Mouse (Mus musculus): ENCODE measurements around the gene Lgr6. TPM values are rescaled to one million over a fixed set of nuclear protein-coding genes. Genes with fewer than 3 reads are reported as not detected.

Gene Lgr6
- 0.07 TPM in 1 of 2 replicates, not detected in the other for polyA plus RNA-seq (2012; ENCODE audit: low replicate concordance)

DNA sequence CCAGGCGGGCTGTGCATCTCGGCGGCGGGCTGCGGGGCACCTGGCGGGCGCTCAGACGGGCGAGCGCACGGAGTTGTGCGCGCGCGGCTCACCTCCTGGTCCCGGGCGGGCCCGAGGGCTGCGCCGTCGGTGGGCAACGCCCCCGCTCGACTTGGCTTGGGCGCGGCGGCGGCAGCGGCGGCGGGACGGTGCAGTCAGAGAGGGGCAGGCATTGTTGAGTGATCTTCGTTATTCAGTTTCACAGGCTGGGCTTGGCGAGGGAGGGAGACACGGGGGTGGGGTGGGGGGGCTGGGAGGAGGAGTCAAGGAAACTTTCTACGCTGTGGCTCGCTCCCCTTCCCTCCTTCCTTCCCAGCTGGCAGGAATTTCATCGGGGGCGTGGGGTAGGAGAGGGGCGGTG lies at the start of gene Lgr6:
TSS of gene Lgr6 (minus strand) at position 153 of the 400 bp plus-strand sequence.

DNA sequence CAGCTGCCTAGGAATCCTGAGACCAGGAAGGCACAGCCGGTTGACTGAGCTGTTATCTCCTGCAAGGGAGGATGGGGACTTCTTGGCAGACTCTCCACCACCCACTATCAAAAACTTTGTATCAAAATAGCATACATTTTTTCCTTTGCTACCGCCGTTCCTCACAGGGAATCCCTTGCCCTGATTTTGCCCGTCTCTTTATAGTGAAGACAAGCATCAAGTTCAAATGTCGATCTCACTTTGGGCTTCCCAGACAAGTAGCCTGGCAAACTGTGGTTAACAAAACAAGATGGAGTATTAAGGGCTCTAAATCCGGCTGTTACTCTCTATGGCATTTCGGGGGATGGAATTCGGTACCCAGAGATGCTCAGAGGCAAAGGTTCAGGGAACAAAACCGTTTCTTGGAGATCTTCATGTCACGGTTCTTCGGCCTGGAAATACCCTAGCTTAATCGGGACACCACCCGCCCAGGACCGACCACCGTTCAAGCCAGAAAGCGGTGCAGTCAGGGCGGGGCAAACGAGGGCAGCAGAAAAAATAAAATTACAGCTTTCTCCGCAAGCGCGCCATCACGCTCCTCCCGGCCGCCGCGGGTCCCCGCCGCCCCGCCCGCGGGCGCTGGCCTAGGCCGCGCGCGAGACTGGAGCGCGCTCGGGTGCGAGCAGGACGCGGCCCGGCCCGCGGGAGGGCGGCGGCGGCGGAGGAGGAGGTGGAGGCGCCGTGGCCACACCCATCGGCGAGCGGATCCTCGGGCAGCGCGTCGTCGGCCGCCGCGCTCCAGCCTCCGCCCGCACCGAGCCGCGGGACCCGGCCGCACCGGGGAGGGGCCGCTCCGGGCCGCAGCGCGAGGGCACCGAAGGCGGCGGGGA lies 41.2 kb upstream of the Lgr6 start, which contains the start of gene Arl8a:
TSS of gene Arl8a (plus strand) at position 748 of the 869 bp plus-strand sequence.

DNA sequence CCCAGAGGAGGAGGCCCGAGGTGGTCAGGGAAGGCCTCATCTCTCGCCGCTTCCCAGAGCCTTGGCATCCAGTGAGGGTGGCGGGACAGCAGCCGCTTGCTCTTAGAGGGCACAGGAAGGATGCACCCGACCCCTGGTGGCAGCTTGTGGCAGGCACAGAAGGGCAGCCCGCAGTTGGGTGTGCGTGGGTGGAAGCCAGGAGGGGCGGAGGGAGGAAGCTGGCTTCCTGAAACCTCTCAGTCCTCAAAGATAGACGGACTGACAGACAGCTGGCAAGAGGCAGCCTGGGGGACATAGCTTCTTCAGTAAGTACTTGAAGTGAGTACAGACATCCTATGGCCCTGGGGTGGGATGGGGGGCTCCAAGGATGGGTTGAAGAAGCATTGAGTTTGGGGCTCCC lies 27.4 kb upstream of the Lgr6 start, which contains the start of gene Ptpn7:
TSS of gene Ptpn7 (plus strand) at position 228 of the 400 bp plus-strand sequence.

DNA sequence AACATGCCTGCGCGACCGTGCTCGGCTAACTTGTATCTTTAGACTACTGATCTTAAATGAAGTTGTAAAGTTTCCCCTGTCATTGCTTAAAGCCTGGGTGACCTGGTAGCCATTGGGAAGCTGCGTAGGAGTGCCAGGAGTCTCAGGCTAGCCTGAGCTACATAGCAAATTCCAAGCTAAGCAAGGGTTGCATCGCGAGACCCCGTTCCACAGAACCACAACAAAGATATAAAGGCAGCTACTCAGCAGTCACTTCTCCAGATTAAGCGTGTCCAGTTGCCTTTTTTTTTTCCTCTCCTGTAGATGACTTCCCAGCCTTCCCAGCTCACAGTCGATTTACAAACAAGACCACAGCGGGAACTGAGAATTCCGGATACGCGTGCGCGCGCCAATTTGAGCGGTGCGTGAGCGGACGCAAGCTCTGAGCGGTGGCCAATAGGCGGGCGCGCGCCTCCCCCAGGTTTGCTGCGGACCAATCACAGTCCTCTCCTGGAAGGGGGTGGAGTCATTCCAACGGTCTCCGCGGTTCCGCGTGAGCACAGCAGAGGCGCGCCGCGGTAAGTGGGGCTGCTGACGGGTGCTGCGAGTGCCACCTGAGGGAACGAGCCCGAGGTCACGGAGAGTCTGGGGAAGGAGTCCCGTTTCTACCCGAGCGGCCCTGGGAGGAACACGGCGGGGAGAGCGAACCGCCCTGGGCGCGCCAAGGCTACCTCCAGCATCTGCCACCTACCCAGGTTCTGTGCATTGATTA lies 142.8 kb downstream of the Lgr6 start, which contains the start of gene Ube2t:
TSS of gene Ube2t (plus strand) at position 513 of the 751 bp plus-strand sequence.

DNA sequence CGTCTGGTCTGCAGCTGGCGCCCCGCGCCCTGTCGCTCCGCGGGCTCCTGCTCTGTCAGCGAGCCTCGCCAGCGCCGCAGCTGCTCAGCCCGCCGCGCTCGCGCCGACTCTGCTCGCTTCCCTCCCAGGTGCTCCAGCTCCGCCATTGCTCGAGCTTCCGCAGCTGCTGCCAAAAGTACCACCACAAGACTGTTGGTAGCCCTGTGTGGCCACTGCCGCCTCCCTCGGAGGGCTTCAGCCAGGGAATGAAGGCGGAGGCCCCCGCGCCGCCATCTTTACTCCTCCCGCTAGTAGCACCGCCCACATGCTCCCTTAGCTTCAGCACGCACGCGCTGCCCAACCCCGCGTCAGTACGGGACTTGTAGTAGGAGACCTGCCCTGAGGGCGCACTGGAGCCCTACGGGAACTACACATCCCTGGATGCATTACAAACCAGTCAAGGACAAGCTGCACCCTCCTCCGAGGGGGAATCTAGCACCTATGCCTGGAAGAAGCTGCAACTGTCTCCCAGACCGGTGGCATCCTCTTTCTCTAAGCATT lies 149.4 kb downstream of the Lgr6 start, which contains the start of gene Ppp1r12b:
TSS of gene Ppp1r12b (minus strand) at position 306 of the 540 bp plus-strand sequence.

Other genes starting within 250 kb of the Lgr6 start
- gene Ppp1r12b, start 149.3 kb downstream of the Lgr6 start, polyA plus RNA-seq (2012; ENCODE audit: low replicate concordance), result 3.7 and 4.7 TPM in 2 replicates
- 26.1 and 44.4 TPM in 2 replicates for gene Ube2t, start 142.7 kb downstream of the Lgr6 start, polyA plus RNA-seq (2012; ENCODE audit: low replicate concordance)
- gene Ptpn7, start 27.4 kb upstream of the Lgr6 start, polyA plus RNA-seq (2012; ENCODE audit: low replicate concordance), result 143 and 281 TPM in 2 replicates
- gene Arl8a, start 41.5 kb upstream of the Lgr6 start, polyA plus RNA-seq (2012; ENCODE audit: low replicate concordance), result 57.0 and 66.5 TPM in 2 replicates
- not detected in 2 replicates for gene Gpr37l1, start 62.4 kb upstream of the Lgr6 start, polyA plus RNA-seq (2012; ENCODE audit: low replicate concordance)
- gene Elf3, start 153.3 kb upstream of the Lgr6 start, polyA plus RNA-seq (2012; ENCODE audit: low replicate concordance), result not detected in 2 replicates
- gene Rnpep, start 178.8 kb upstream of the Lgr6 start, polyA plus RNA-seq (2012; ENCODE audit: low replicate concordance), result 33.8 and 37.6 TPM in 2 replicates
- 1.3 and 2.8 TPM in 2 replicates for gene Timm17a, start 208.5 kb upstream of the Lgr6 start, polyA plus RNA-seq (2012; ENCODE audit: low replicate concordance)
- gene Lmod1, start 219.5 kb upstream of the Lgr6 start, polyA plus RNA-seq (2012; ENCODE audit: low replicate concordance), result not detected in 2 replicates

Data from leukemia stem cell, adult 10-12 weeks (primary cell).